Mouse (Mus musculus) E14TG2a.4 (cell line): Measurements from ENCODE around the gene Sdhc.

ENCODE experiments used
- CTCF ChIP-seq: conservative IDR thresholded peaks from 2 replicates; pipeline ENCODE4 v1.5.1; 2014; ENCODE audit warnings: low read length
- NANOG ChIP-seq: IDR thresholded peaks from 2 replicates; pipeline ENCODE4 v1.6.1; 2014; ENCODE audit warnings: borderline replicate concordance, low read length, mixed read lengths
- POU5F1 ChIP-seq: IDR thresholded peaks from 2 replicates; pipeline ENCODE4 v1.6.1; 2014; ENCODE audit warnings: low read length, borderline replicate concordance

- no peak for TF ChIP-seq CTCF
- no peak for TF ChIP-seq POU5F1
- no peak for TF ChIP-seq NANOG
Measured at GRCm38 (mm10) chr1:171192283-171192682, 41.9 kb upstream of the Sdhc start.
